Mouse (Mus musculus): ENCODE data around the gene Pnpla8.
"Not testable (repeated sequence)": the region's sequence is repeated elsewhere in the genome, so short reads cannot be mapped to it uniquely, and the experiment has no call there.

DNA sequence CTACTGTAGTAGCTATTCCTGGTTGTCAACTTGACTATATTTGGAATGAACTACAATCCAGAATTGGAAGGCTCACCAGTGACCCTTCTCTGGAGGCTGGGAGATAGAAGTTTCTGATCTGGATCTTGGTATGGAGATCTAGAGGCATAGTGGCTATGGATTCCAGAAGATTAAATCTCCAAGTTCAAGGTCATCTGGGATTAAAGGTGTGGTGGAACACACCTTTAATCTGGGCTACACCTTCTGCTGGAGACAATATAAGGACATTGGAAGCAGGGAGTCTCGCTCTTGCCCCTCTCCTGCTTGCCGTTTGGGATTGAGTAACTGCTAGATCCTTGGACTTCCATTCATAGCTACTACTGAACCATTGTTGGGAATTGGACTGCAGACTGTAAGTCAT lies at the start of gene Pnpla8:
- not testable (repeated sequence) for TF ChIP-seq CTCF (IDR thresholded peaks at IDR 0.05 in 2 of 3, conservative IDR thresholded peaks at IDR 0.05 in 1 of 3; ENCODE audit: control insufficient read depth in 1 of 3, insufficient read depth in 1 of 3, low read depth in 2 of 3, low read length in 3 of 3, poor library complexity in 1 of 3, severe bottlenecking in 1 of 3); MAZ (IDR thresholded peaks at IDR 0.05; ENCODE audit: low read depth, low read length); POLR2A (IDR thresholded peaks at IDR 0.05; ENCODE audit: control insufficient read depth in 1 of 2, insufficient read depth in 1 of 2, low read depth in 1 of 2, low read length in 2 of 2, poor library complexity in 1 of 2); HCFC1 (IDR thresholded peaks at IDR 0.05; ENCODE audit: low read depth, low read length); JUND (IDR thresholded peaks at IDR 0.05; ENCODE audit: low read depth, low read length); MYB (IDR thresholded peaks at IDR 0.05; ENCODE audit: low read depth, low read length); USF1 (IDR thresholded peaks at IDR 0.05; ENCODE audit: low read depth, low read length); ZC3H11A (IDR thresholded peaks at IDR 0.05; ENCODE audit: low read depth, low read length); MAX (IDR thresholded peaks at IDR 0.05; ENCODE audit: low read length)
